Mouse (Mus musculus) small intestine, adult 2 months (tissue): ENCODE results near the gene Nav2.

Source experiments
- CTCF ChIP-seq: fragments of 200-500 bp; IDR thresholded peaks from 2 replicates; pipeline ENCODE4 v1.5.1; 2012; ENCODE audit warnings: low read depth, mild to moderate bottlenecking, control low read depth, inconsistent platforms, low read length, moderate library complexity, mixed read lengths; ENCODE audit not compliant: insufficient replicate concordance, insufficient read length; ENCODE audit errors: extremely low read depth
- POLR2A ChIP-seq: fragments of 200-500 bp; IDR thresholded peaks from 2 replicates; pipeline ENCODE4 v1.6.1; 2012; ENCODE audit warnings: low read depth, mild to moderate bottlenecking, control low read depth, inconsistent platforms, low read length, moderate library complexity

DNA sequence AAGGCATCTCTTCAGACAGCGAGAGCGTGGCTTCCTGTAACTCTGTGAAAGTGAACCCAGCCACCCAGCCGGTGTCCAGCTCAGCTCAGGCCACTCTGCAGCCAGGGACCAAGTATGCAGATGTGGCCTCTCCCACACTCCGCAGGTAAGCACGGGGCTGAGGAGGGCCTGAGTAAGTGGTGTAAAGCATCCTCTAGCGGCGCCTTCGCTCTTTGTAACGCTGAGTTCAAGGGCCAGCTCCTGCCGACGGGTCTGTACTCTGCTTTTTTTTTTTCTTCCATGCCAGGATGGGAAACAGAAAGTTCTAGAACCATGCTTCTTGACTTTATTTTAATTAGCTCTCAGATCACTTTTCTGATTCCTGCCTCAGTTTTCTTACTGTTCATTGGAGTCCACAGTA, 639.9 kb downstream of the Nav2 start:
- no peak for TF ChIP-seq POLR2A
- TF ChIP-seq CTCF, result no peak
